Mouse (Mus musculus): ENCODE measurements at regions not wholly inside any gene's neighbourhood (a gene's known extent, or its start where the extent isn't known, plus 50 kb on each side); places are given as distances from the start of the nearest gene placed in this dataset.

- Histone ChIP-seq H3K9ac (ENCODE audit: low read depth, low read length) (no peak overlapping the region), H3K4me3 (replicated peaks; ENCODE audit: low read depth, low read length) (no peak overlapping the region), H3K4me1 (replicated peaks; ENCODE audit: insufficient read depth, low read length) (peaks cover 26% of the 10 kb centered on the region), H3K4me2 (ENCODE audit: low read length) (no peak overlapping the region), H3K36me3 (ENCODE audit: insufficient read depth, low read length) (no peaks in the 10 kb centered on the region), H3K27ac (peak overlapping the region; percentile 60; the same call in 1 of the 2 replicates), H3K27me3 (ENCODE audit: insufficient read depth, low read length) (no peaks in the 10 kb centered on the region), H3K9me3 (replicated peaks; ENCODE audit: low read length) (no peaks in the 10 kb centered on the region)
- DNase-seq (ENCODE audit: low spot score) (no peak), ATAC-seq (replicated peaks; ENCODE audit: low FRiP score, low read depth) (no peak)
- 52% methylated on average over 2 of the region's 2 CpGs for WGBS
- TF ChIP-seq CTCF (IDR thresholded peaks at IDR 0.05; ENCODE audit: low read depth), result no peak
Observed at GRCm38 (mm10) chr13:51964921-51965320, 118.4 kb downstream of the Gadd45g start.

GRCm38 (mm10) chr13:51968103-51968502 lies 121.6 kb downstream of the Gadd45g start:
- Histone ChIP-seq H3K9ac (ENCODE audit: low read depth, low read length) (no peak overlapping the region), H3K4me1 (replicated peaks; ENCODE audit: insufficient read depth, low read length) (peaks cover 23% of the 10 kb centered on the region), H3K9me3 (replicated peaks; ENCODE audit: low read length) (no peaks in the 10 kb centered on the region), H3K36me3 (ENCODE audit: insufficient read depth, low read length) (no peaks in the 10 kb centered on the region), H3K27ac (no peak overlapping the region), H3K4me2 (ENCODE audit: low read length) (no peak overlapping the region), H3K27me3 (ENCODE audit: insufficient read depth, low read length) (no peaks in the 10 kb centered on the region), H3K4me3 (replicated peaks; ENCODE audit: low read depth, low read length) (no peak overlapping the region)
- TF ChIP-seq CTCF (IDR thresholded peaks at IDR 0.05; ENCODE audit: low read depth), result no peak
- WGBS, result 82% methylated on average over 6 of the region's 6 CpGs
- DNase-seq (ENCODE audit: low spot score) (no peak), ATAC-seq (replicated peaks; ENCODE audit: low FRiP score, low read depth) (no peak)

- no peak for TF ChIP-seq CTCF (IDR thresholded peaks at IDR 0.05; ENCODE audit: low read depth)
- H3K27ac ChIP-seq, result peak overlapping the region; percentile 31; the same call in 1 of the 2 replicates
- H3K4me1 ChIP-seq (replicated peaks; ENCODE audit: insufficient read depth, low read length), result peaks cover 17% of the 10 kb centered on the region
- WGBS, result 55% methylated on average over 9 of the region's 9 CpGs
- no peaks in the 10 kb centered on the region for H3K27me3 ChIP-seq (ENCODE audit: insufficient read depth, low read length)
- H3K4me2 ChIP-seq (ENCODE audit: low read length), result no peak overlapping the region
- no peaks in the 10 kb centered on the region for H3K9me3 ChIP-seq (replicated peaks; ENCODE audit: low read length)
- no peak; the same call in 1 of the 2 replicates for ATAC-seq (replicated peaks; ENCODE audit: low FRiP score, low read depth)
- H3K36me3 ChIP-seq (ENCODE audit: insufficient read depth, low read length), result no peaks in the 10 kb centered on the region
- no peak overlapping the region for H3K9ac ChIP-seq (ENCODE audit: low read depth, low read length)
- no peak for DNase-seq (ENCODE audit: low spot score)
- no peak overlapping the region for H3K4me3 ChIP-seq (replicated peaks; ENCODE audit: low read depth, low read length)
Observed at GRCm38 (mm10) chr13:51968796-51969195, 122.3 kb downstream of the Gadd45g start.

GRCm38 (mm10) chr13:51970051-51970450 lies 123.6 kb downstream of the Gadd45g start:
- no peak overlapping the region for H3K4me3 ChIP-seq (replicated peaks; ENCODE audit: low read depth, low read length)
- no peak overlapping the region for H3K27ac ChIP-seq
- no peak overlapping the region for H3K4me2 ChIP-seq (ENCODE audit: low read length)
- peaks cover 13% of the 10 kb centered on the region for H3K4me1 ChIP-seq (replicated peaks; ENCODE audit: insufficient read depth, low read length)
- no peaks in the 10 kb centered on the region for H3K36me3 ChIP-seq (ENCODE audit: insufficient read depth, low read length)
- WGBS, result 37% methylated on average over 11 of the region's 11 CpGs
- DNase-seq (ENCODE audit: low spot score) (peak; percentile 48), ATAC-seq (replicated peaks; ENCODE audit: low FRiP score, low read depth) (peak; percentile 68)
- TF ChIP-seq CTCF (IDR thresholded peaks at IDR 0.05; ENCODE audit: low read depth), result peak; percentile 30; the same call in 1 of the 2 replicates
- no peak overlapping the region for H3K9ac ChIP-seq (ENCODE audit: low read depth, low read length)
- no peaks in the 10 kb centered on the region for H3K9me3 ChIP-seq (replicated peaks; ENCODE audit: low read length)
- H3K27me3 ChIP-seq (ENCODE audit: insufficient read depth, low read length), result no peaks in the 10 kb centered on the region

GRCm38 (mm10) chr13:51972656-51973310 lies 126.3 kb downstream of the Gadd45g start:
- Histone ChIP-seq H3K4me3 (replicated peaks; ENCODE audit: low read depth, low read length) (no peak overlapping the region), H3K9me3 (replicated peaks; ENCODE audit: low read length) (no peaks in the 10 kb centered on the region), H3K27ac (no peak overlapping the region), H3K4me2 (ENCODE audit: low read length) (no peak overlapping the region), H3K4me1 (replicated peaks; ENCODE audit: insufficient read depth, low read length) (peaks cover 27% of the 10 kb centered on the region), H3K36me3 (ENCODE audit: insufficient read depth, low read length) (no peaks in the 10 kb centered on the region), H3K27me3 (ENCODE audit: insufficient read depth, low read length) (no peaks in the 10 kb centered on the region), H3K9ac (ENCODE audit: low read depth, low read length) (no peak overlapping the region)
- WGBS, result 49% methylated on average over 10 of the region's 12 CpGs
- peak; percentile 36 for DNase-seq (ENCODE audit: low spot score)
- no peak for ATAC-seq (replicated peaks; ENCODE audit: low FRiP score, low read depth)
- no peak for TF ChIP-seq CTCF (IDR thresholded peaks at IDR 0.05; ENCODE audit: low read depth)

GRCm38 (mm10) chr13:51973461-51973860 lies 127.0 kb downstream of the Gadd45g start:
- H3K36me3 ChIP-seq (ENCODE audit: insufficient read depth, low read length), result no peaks in the 10 kb centered on the region
- H3K4me3 ChIP-seq (replicated peaks; ENCODE audit: low read depth, low read length), result no peak overlapping the region
- no peaks in the 10 kb centered on the region for H3K9me3 ChIP-seq (replicated peaks; ENCODE audit: low read length)
- H3K4me2 ChIP-seq (ENCODE audit: low read length), result no peak overlapping the region
- DNase-seq (ENCODE audit: low spot score), result peak; percentile 44
- H3K9ac ChIP-seq (ENCODE audit: low read depth, low read length), result no peak overlapping the region
- H3K27me3 ChIP-seq (ENCODE audit: insufficient read depth, low read length), result no peaks in the 10 kb centered on the region
- no peak overlapping the region for H3K27ac ChIP-seq
- no peak for TF ChIP-seq CTCF (IDR thresholded peaks at IDR 0.05; ENCODE audit: low read depth)
- 47% methylated on average over 10 of the region's 10 CpGs for WGBS
- peaks cover 27% of the 10 kb centered on the region for H3K4me1 ChIP-seq (replicated peaks; ENCODE audit: insufficient read depth, low read length)
- ATAC-seq (replicated peaks; ENCODE audit: low FRiP score, low read depth), result no peak
